Mouse (Mus musculus) stomach, embryonic 15.5 days (tissue): ENCODE data around the gene Nms. TPM values are rescaled to one million over a fixed set of nuclear protein-coding genes. Genes with fewer than 3 reads are reported as not detected.
A peak's percentile ranks its signal among the peaks of the same experiment; 100 is the strongest.

Experiments used
- ATAC-seq: fragments of 200-750 bp; cut with Nextera tagmentation; 2 replicates; pipeline ENCODE4 v1.8.0; 2017; ENCODE audit warnings: low read depth, moderate number of reproducible peaks, moderate TSS enrichment; ENCODE audit not compliant: insufficient read depth, low FRiP score
- H3K27ac ChIP-seq: fragments of 300-500 bp; sonication (generic); 2 replicates; pipeline ENCODE4 v1.5.1; 2015; ENCODE audit warnings: mild to moderate bottlenecking, inconsistent platforms
- H3K27me3 ChIP-seq: fragments of 300-500 bp; sonication (generic); replicated peaks from 2 replicates; pipeline ENCODE4 v1.6.1; 2015; ENCODE audit warnings: inconsistent platforms
- H3K36me3 ChIP-seq: fragments of 300-500 bp; sonication (generic); 2 replicates; pipeline ENCODE4 v1.6.1; 2015; ENCODE audit warnings: inconsistent platforms
- H3K4me1 ChIP-seq: fragments of 300-500 bp; sonication (generic); 2 replicates; pipeline ENCODE4 v1.6.1; 2015; ENCODE audit warnings: inconsistent platforms
- H3K4me2 ChIP-seq: fragments of 300-500 bp; sonication (generic); 2 replicates; pipeline ENCODE4 v1.6.1; 2015; ENCODE audit warnings: mild to moderate bottlenecking, inconsistent platforms
- H3K4me3 ChIP-seq: fragments of 300-500 bp; sonication (generic); replicated peaks from 2 replicates; pipeline ENCODE4 v1.5.1; 2015; ENCODE audit warnings: inconsistent platforms
- H3K9ac ChIP-seq: fragments of 300-500 bp; sonication (generic); 2 replicates; pipeline ENCODE4 v1.6.1; 2015; ENCODE audit warnings: inconsistent platforms
- H3K9me3 ChIP-seq: fragments of 300-500 bp; sonication (generic); 2 replicates; pipeline ENCODE4 v1.6.1; 2016; ENCODE audit warnings: inconsistent platforms
- WGBS: fragments of 180-500 bp; shearing (Covaris S2); methylation state at CpG from one replicate; pipeline ENCODE4 v1.1.7; 2015; 5-methylcytosine and 5-hydroxymethylcytosine counted together
- polyA plus RNA-seq: library from polyadenylated mRNA; unstranded; fragments of >200 nt; fragmentation: Nextera tagmentation; extraction: Ambion mirVana; gene quantifications from 2 replicates; pipeline ENCODE4 v1.2.1, GENCODE M21; 2015

Gene Nms
- polyA plus RNA-seq, 1 experiment from 2014 or later: not detected

DNA sequence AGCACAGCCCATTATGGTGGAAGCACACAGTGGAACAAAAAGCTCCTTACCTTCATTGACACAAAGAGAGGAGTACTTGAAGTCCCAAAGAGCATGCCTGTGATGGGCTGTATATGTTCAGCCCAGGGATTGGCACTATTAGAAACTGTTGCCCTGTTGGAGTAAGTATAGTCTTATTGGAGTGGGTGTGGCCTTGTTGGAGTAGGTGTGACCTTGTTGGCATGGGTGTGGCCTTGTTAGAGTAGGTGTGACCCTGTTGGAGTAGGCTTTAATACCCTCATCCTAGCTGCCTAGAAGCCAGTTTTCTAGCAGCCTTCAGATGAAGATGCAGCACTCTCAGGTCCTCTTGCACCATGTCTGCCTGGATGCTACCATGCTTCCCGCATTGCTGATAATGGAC lies 30.2 kb downstream of the Nms start:
- 83% methylated on average over 1 of the region's 1 CpGs for WGBS

DNA sequence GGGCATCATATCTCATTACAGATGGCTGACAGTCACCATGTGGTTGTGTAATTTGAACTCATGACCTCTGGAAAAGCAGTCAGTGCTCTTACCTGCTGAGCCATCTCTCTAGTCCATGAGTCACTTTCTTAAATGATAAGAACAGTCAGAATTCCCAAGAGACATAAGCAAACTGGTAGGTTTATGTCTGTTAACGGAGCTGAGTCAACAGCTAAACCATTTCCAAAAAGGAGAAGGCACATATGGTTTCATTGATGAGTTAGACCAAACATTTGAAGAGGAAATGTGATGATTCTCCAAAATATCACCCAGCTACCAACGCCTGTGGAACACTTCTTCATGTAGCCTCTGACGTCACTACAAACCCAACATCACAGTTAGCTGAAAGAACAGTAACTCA lies 32.8 kb downstream of the Nms start:
- Histone ChIP-seq H3K27ac (no peak overlapping the region), H3K9ac (no peak overlapping the region), H3K27me3 (no peaks in the 10 kb centered on the region), H3K36me3 (no peaks in the 10 kb centered on the region), H3K4me2 (no peak overlapping the region), H3K4me3 (no peak overlapping the region), H3K4me1 (no peaks in the 10 kb centered on the region), H3K9me3 (no peaks in the 10 kb centered on the region)
- ATAC-seq: no peak
- WGBS: 76% methylated on average over 3 of the region's 3 CpGs

More for the DNA sequence above, 30.2 kb downstream of the Nms start:
- Histone ChIP-seq H3K27me3 (no peaks in the 10 kb centered on the region), H3K9me3 (no peaks in the 10 kb centered on the region), H3K27ac (no peak overlapping the region), H3K4me1 (no peaks in the 10 kb centered on the region), H3K4me2 (no peak overlapping the region), H3K4me3 (no peak overlapping the region), H3K36me3 (no peaks in the 10 kb centered on the region), H3K9ac (no peak overlapping the region)
- no peak for ATAC-seq

DNA sequence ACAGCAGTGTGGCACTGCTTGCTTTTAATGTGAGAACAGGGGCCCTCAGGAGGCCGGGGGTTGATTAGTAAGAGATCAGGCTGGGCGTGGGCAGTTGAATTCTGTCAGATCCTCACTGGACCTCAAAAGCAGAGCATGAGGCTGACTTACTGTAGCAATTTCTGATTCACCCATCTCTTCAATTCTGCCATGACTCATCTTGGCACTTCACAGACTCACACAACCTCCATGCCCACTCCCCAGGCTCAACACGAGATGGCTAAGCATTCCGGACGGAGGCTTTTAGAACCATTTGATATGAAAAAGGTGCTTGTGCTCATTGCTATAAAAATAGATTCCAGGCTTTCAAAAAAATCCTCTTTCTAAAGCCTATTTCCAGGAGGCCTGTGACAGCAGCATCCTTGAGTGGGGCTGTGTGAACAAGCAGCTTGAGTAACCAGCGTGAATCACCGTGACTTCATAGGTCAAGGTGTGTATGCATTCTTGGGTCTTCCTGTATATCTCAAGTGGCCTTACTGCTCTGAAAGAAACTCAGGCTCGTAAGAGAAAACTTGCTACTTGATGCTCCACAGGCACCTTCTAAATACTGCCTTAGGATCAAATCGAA lies 34.1 kb downstream of the Nms start:
- Histone ChIP-seq H3K4me3 (no peak overlapping the region), H3K27ac (no peak overlapping the region), H3K4me2 (no peak overlapping the region), H3K9me3 (no peaks in the 10 kb centered on the region), H3K27me3 (no peaks in the 10 kb centered on the region), H3K36me3 (no peaks in the 10 kb centered on the region), H3K4me1 (no peaks in the 10 kb centered on the region), H3K9ac (no peak overlapping the region)
- 80% methylated on average over 9 of the region's 9 CpGs for WGBS
- ATAC-seq: no peak

DNA sequence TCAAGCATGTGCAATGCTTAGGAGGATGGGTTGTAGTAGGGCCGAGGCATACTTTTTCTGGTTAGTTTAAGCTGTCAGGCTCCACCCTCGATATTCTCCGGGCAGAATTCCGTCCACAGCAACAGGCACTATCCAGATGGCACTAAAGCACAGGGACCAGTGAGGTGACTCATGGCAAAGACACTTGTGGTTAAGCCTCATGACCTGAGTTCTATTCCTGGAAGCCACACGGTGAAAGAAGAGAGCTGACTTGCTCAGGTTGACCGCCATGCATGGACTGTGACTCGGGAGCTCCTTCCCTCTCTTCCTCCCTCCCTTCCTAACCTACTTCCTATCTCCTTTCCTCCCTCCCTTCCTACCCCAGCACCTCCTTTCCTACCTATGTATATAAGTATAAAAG lies 41.0 kb downstream of the Nms start:
- Histone ChIP-seq H3K9me3 (no peaks in the 10 kb centered on the region), H3K4me2 (no peak overlapping the region), H3K4me3 (no peak overlapping the region), H3K9ac (no peak overlapping the region), H3K27ac (no peak overlapping the region), H3K27me3 (no peaks in the 10 kb centered on the region), H3K4me1 (no peaks in the 10 kb centered on the region), H3K36me3 (no peaks in the 10 kb centered on the region)
- ATAC-seq: no peak
- 69% methylated on average over 7 of the region's 7 CpGs for WGBS

DNA sequence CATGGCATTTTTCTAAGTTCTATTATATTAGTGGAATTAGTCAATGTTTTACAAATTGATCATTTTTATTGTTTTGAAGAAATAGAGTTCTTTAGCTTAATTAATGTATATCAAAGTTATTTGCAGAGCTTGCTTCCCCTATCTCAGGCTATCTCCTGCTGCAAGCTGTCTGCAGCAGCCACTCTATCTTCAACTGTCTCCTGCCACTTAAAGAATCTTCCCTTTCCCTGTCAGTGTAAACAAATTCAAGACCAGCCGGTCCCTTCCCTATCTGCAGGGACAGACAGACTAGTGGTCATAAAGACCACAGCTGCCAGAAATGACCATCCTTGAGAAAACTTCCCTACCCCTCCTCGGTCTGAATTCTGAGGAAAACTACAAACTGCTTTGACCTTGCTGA lies 44.9 kb downstream of the Nms start:
- no peak for ATAC-seq
- H3K9ac ChIP-seq: no peak overlapping the region
- H3K4me2 ChIP-seq: no peak overlapping the region
- WGBS: 30% methylated on average over 2 of the region's 2 CpGs
- no peaks in the 10 kb centered on the region for H3K36me3 ChIP-seq
- H3K27me3 ChIP-seq: no peaks in the 10 kb centered on the region
- no peaks in the 10 kb centered on the region for H3K9me3 ChIP-seq
- H3K4me1 ChIP-seq: peaks cover 10% of the 10 kb centered on the region; the same call in 1 of the 2 replicates
- H3K27ac ChIP-seq: no peak overlapping the region
- no peak overlapping the region for H3K4me3 ChIP-seq

DNA sequence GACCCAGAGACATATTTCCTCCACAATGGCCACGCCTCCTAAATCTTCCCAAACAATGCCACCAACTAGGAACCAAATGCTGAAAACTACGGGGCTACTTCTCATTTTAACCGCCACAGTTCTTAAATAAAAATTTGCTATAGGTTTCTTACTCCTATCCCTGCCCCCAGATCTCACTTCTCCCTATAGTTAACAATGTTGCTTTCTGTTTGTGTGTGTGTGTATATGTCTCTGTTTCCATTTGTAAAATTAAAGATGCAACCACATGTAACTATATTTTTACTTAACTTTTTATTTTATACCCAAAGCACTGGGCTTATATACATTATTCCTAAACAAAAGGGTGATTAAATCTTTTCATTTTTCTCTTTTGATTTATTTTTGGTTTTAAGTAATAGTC lies 46.4 kb downstream of the Nms start, which contains the start of gene Pdcl3:
Gene Pdcl3 (plus strand): TSS at position 301 of the 400 bp plus-strand sequence.
- H3K4me1 ChIP-seq: peaks cover 10% of the 10 kb centered on the region; the same call in 1 of the 2 replicates
- no peaks in the 10 kb centered on the region for H3K27me3 ChIP-seq
- no peak within 1 kb of the TSS for H3K27ac ChIP-seq
- no peaks in the 10 kb centered on the region for H3K36me3 ChIP-seq
- ATAC-seq: no peak
- no peaks in the 10 kb centered on the region for H3K9me3 ChIP-seq
- WGBS: 86% methylated on average over 3 of the region's 3 CpGs
- no peak within 1 kb of the TSS for H3K4me2 ChIP-seq
- no peak within 1 kb of the TSS for H3K9ac ChIP-seq
- H3K4me3 ChIP-seq: no peak within 1 kb of the TSS

DNA sequence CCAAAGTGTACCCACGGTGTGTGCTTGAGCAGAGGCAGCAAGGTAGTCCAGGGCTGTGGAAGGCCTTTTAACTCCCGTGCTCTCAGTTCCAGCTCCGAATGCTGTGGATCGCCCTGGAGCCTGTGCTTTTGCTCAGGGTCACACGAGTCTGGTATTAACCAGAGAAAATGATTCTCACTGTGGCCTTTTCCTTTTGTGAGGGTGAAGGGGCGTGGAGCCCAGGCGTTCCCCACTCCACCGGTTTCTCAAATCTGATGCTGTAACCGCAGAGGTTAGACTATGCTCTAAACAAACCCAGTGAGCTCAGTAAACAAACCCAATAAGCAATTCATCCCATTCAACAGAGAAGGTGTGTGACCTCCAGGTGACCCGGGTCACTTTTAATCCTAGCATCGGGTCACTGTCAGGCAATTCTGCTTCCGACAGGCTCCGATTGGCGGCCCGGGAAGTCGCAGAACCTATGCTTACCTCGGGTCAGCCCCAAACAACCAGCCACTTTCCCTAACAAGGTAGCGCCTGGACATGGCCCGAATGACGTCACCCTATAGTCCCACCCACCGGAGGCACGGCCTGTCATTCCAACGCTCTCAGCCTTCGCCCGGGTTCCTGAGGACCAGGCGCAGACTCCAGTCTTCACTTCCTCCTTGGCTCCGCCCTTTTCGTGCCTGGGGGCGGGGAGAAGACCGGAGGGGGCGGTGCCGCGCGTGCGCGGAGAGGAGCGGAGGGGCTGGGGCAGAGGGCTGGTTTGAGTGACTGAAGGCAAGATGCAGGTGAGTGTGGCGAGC lies 48.3 kb downstream of the Nms start:
- H3K4me1 ChIP-seq: peaks cover 10% of the 10 kb centered on the region; the same call in 1 of the 2 replicates
- H3K4me2 ChIP-seq: peak overlapping the region; percentile 80
- H3K27ac ChIP-seq: peak overlapping the region; percentile 90
- H3K4me3 ChIP-seq: peak overlapping the region; percentile 83
- peak; percentile 98 for ATAC-seq
- H3K27me3 ChIP-seq: no peaks in the 10 kb centered on the region
- 3% methylated on average over 38 of the region's 38 CpGs for WGBS
- H3K9ac ChIP-seq: peak overlapping the region; percentile 59
- 0 out of 2 replicates have a peak, but pooled peaks cover 4% of the 10 kb centered on the region for H3K36me3 ChIP-seq
- no peaks in the 10 kb centered on the region for H3K9me3 ChIP-seq

DNA sequence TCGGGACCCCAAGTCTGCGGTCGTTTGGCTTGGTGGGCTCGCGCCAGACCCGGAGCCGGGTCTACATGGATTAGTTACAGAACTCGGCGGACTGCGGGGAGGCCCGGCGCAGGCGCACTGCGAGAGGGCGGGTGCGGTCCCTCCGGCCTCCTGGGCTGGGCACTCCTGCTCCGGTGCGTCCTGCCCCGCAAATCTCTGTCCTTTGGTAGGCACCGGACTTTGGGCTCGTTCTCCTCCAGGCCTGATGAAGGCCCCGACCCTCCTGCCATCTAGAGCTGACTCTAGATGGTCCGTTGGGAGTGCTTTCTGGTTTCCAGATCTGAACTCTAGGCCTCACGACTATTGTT lies 48.9 kb downstream of the Nms start:
- H3K4me1 ChIP-seq: peaks cover 10% of the 10 kb centered on the region; the same call in 1 of the 2 replicates
- peak overlapping the region; percentile 59 for H3K9ac ChIP-seq
- H3K27me3 ChIP-seq: no peaks in the 10 kb centered on the region
- WGBS: under 1% methylated on average over 25 of the region's 25 CpGs
- H3K4me2 ChIP-seq: peak overlapping the region; percentile 80
- H3K9me3 ChIP-seq: no peaks in the 10 kb centered on the region
- H3K27ac ChIP-seq: peak overlapping the region; percentile 90
- H3K36me3 ChIP-seq: 0 out of 2 replicates have a peak, but pooled peaks cover 8% of the 10 kb centered on the region
- ATAC-seq: peak; percentile 87
- H3K4me3 ChIP-seq: peak overlapping the region; percentile 83

DNA sequence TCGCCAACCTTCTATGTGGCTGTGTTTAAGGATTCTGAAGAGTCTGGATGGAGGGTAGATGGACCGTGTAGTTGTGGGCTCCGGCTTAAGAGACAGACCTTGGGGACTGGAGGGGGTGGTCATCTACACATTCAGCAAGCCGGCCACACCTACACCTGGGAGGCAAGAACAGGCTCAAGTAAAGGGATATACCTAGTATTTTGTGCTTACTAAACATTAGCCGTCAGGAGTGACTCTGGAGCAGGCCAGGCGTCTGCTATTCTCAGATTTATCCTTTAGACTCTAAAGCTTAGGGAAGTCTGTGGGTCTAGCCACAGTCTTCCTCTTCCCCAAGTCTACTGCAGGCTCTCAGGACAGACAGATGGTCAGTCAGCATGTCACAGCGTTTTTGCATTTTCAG lies 49.4 kb downstream of the Nms start:
- Histone ChIP-seq H3K27ac (peak overlapping the region; percentile 90), H3K27me3 (no peaks in the 10 kb centered on the region), H3K4me2 (peak overlapping the region; percentile 80), H3K9me3 (no peaks in the 10 kb centered on the region), H3K9ac (peak overlapping the region; percentile 59), H3K36me3 (0 out of 2 replicates have a peak, but pooled peaks cover 11% of the 10 kb centered on the region), H3K4me1 (peaks cover 10% of the 10 kb centered on the region; the same call in 1 of the 2 replicates), H3K4me3 (peak overlapping the region; percentile 83)
- no peak for ATAC-seq
- WGBS: 20% methylated on average over 7 of the region's 7 CpGs

DNA sequence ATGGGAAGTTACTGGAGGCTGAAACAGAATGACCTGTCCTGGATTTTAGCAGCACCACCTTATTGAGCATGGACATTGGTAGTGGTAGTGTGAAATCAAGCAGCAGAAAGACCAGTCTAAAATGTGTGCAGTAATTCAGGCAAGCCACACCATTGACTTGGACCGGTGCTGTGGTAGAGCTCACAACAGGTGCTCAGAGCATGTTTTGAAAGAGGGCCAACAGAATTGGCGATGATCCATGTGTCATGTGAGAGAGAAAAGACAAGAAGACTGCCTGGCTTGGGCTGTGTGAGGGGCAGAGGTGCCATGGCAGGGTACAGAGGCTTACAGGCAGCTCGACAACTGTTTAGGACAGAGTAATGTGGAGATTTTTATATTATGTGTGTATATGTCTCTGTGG lies 53.4 kb downstream of the Nms start:
- Histone ChIP-seq H3K4me2 (no peak overlapping the region), H3K27ac (no peak overlapping the region), H3K36me3 (peaks cover 25% of the 10 kb centered on the region; the same call in 1 of the 2 replicates), H3K4me3 (no peak overlapping the region), H3K9ac (no peak overlapping the region), H3K27me3 (no peaks in the 10 kb centered on the region), H3K9me3 (no peaks in the 10 kb centered on the region), H3K4me1 (peaks cover 5% of the 10 kb centered on the region; the same call in 1 of the 2 replicates)
- 80% methylated on average over 3 of the region's 3 CpGs for WGBS
- ATAC-seq: no peak
